Mouse (Mus musculus) intestine, postnatal 0 days (tissue): Measurements from ENCODE around the gene Mtor. TPM values are rescaled to one million over a fixed set of nuclear protein-coding genes. Genes with fewer than 3 reads are reported as not detected.

Experiments used
- ATAC-seq: fragments of 200-750 bp; cut with Nextera tagmentation; 2 replicates; pipeline ENCODE4 v1.8.0; 2017; ENCODE audit warnings: mild to moderate bottlenecking, moderate TSS enrichment, moderate library complexity
- H3K27ac ChIP-seq: fragments of 300-500 bp; sonication (generic); 2 replicates; pipeline ENCODE4 v1.5.1; 2014; ENCODE audit warnings: mild to moderate bottlenecking, low read depth, low read length, moderate library complexity
- H3K27me3 ChIP-seq: fragments of 300-500 bp; sonication (generic); replicated peaks from 2 replicates; pipeline ENCODE4 v1.6.1; 2014; ENCODE audit warnings: low read length, mixed read lengths; ENCODE audit not compliant: control insufficient read depth, insufficient read depth
- H3K36me3 ChIP-seq: fragments of 300-500 bp; sonication (generic); 2 replicates; pipeline ENCODE4 v1.6.1; 2014; ENCODE audit warnings: mild to moderate bottlenecking, moderate library complexity; ENCODE audit not compliant: control insufficient read depth, insufficient read depth
- H3K4me1 ChIP-seq: fragments of 300-500 bp; sonication (generic); replicated peaks from 2 replicates; pipeline ENCODE4 v1.6.1; 2014; ENCODE audit warnings: antibody characterized with exemption, low read length, mixed read lengths; ENCODE audit not compliant: control insufficient read depth, insufficient read depth
- H3K4me2 ChIP-seq: fragments of 300-500 bp; sonication (generic); replicated peaks from 2 replicates; pipeline ENCODE4 v1.6.1; 2014; ENCODE audit warnings: low read depth, mild to moderate bottlenecking, moderate library complexity
- H3K4me3 ChIP-seq: fragments of 300-500 bp; sonication (generic); 2 replicates; pipeline ENCODE4 v1.5.1; 2014; ENCODE audit warnings: low read depth, low read length
- H3K9ac ChIP-seq: fragments of 300-500 bp; sonication (generic); 2 replicates; pipeline ENCODE4 v1.6.1; 2014; ENCODE audit warnings: mild to moderate bottlenecking, low read depth, low read length
- H3K9me3 ChIP-seq: fragments of 300-500 bp; sonication (generic); 2 replicates; pipeline ENCODE4 v1.6.1; 2016; ENCODE audit warnings: mixed run types; ENCODE audit not compliant: control insufficient read depth
- CTCF ChIP-seq: sonication (generic); IDR thresholded peaks from 2 replicates; pipeline ENCODE4 v1.5.1; 2016; ENCODE audit warnings: low read depth, mild to moderate bottlenecking, control low read depth, antibody characterized with exemption, moderate library complexity
- WGBS: fragments of 180-500 bp; shearing (Covaris S2); extraction: QIAGEN DNeasy Blood & Tissue Kit; methylation state at CpG from one replicate; pipeline ENCODE4 v1.1.7; 2014; 5-methylcytosine and 5-hydroxymethylcytosine counted together
- polyA plus RNA-seq: library from polyadenylated mRNA; unstranded; fragments of >200 nt; fragmentation: Nextera tagmentation; extraction: Ambion mirVana; gene quantifications from 2 replicates; pipeline ENCODE4 v1.2.1, GENCODE M21; 2015

Mtor gene
- polyA plus RNA-seq, 1 experiment from 2014 or later: 14.3 TPM

GRCm38 (mm10) chr4:148530778-148531177 is 82.4 kb downstream of the Mtor start:
- 86% methylated on average over 6 of the region's 6 CpGs for WGBS
- ATAC-seq: no peak
- Histone ChIP-seq H3K9me3 (no peaks in the 10 kb centered on the region), H3K4me2 (no peak overlapping the region), H3K27ac (no peak overlapping the region), H3K4me1 (no peaks in the 10 kb centered on the region), H3K4me3 (no peak overlapping the region), H3K36me3 (peaks cover 77% of the 10 kb centered on the region), H3K27me3 (no peaks in the 10 kb centered on the region), H3K9ac (no peak overlapping the region)
- no peak for TF ChIP-seq CTCF

GRCm38 (mm10) chr4:148531341-148531740 is 82.9 kb downstream of the Mtor start:
- Histone ChIP-seq H3K36me3 (peaks cover 77% of the 10 kb centered on the region), H3K9ac (no peak overlapping the region)

GRCm38 (mm10) chr4:148532516-148532915 is 84.1 kb downstream of the Mtor start:
- TF ChIP-seq CTCF: no peak
- WGBS: 92% methylated on average over 3 of the region's 3 CpGs
- Histone ChIP-seq H3K27me3 (no peaks in the 10 kb centered on the region), H3K9ac (no peak overlapping the region), H3K27ac (no peak overlapping the region), H3K9me3 (no peaks in the 10 kb centered on the region), H3K4me1 (no peaks in the 10 kb centered on the region), H3K4me2 (no peak overlapping the region), H3K36me3 (peaks cover 80% of the 10 kb centered on the region), H3K4me3 (no peak overlapping the region)
- ATAC-seq: no peak

More at GRCm38 (mm10) chr4:148531341-148531740, 82.9 kb downstream of the Mtor start:
- H3K4me3 ChIP-seq: no peak overlapping the region
- WGBS: 79% methylated on average over 4 of the region's 4 CpGs
- no peak for TF ChIP-seq CTCF
- no peaks in the 10 kb centered on the region for H3K27me3 ChIP-seq
- no peak overlapping the region for H3K4me2 ChIP-seq
- H3K4me1 ChIP-seq: no peaks in the 10 kb centered on the region
- H3K9me3 ChIP-seq: no peaks in the 10 kb centered on the region
- H3K27ac ChIP-seq: no peak overlapping the region
- ATAC-seq: no peak

GRCm38 (mm10) chr4:148533613-148534328 is 85.4 kb downstream of the Mtor start:
- peaks cover 88% of the 10 kb centered on the region for H3K36me3 ChIP-seq

DNA sequence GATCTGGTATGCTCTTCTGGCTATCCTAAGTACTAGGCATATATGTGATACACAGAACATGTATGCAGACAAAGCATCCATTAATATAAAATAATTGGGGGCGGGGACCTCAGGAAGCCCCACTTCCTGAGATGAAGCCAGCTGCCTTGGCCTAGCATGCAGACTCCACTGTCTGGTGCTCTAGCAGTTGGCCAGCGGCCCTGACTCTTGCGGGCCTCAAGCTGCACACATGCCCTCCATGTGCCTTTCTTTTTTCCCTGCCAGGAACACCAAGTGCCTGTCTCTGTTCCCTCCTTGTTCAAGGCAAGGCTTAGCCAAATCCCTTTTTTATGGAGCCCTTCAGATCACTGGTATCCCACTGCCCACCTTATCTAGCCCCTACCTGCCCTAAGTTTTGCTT is 87.5 kb downstream of the Mtor start:
- ATAC-seq: no peak

More at GRCm38 (mm10) chr4:148533613-148534328, 85.4 kb downstream of the Mtor start:
- no peaks in the 10 kb centered on the region for H3K4me1 ChIP-seq
- TF ChIP-seq CTCF: no peak
- no peak; the same call in 1 of the 2 replicates for ATAC-seq
- no peak overlapping the region for H3K4me3 ChIP-seq
- H3K27me3 ChIP-seq: no peaks in the 10 kb centered on the region
- no peak overlapping the region for H3K27ac ChIP-seq
- no peak overlapping the region for H3K4me2 ChIP-seq
- no peak overlapping the region for H3K9ac ChIP-seq
- H3K9me3 ChIP-seq: no peaks in the 10 kb centered on the region
- WGBS: 87% methylated on average over 12 of the region's 12 CpGs

GRCm38 (mm10) chr4:148549106-148549505 is 100.7 kb downstream of the Mtor start:
- no peak for ATAC-seq
- 92% methylated on average over 4 of the region's 4 CpGs for WGBS
- H3K36me3 ChIP-seq: peaks cover 87% of the 10 kb centered on the region

More for the DNA sequence above, 87.5 kb downstream of the Mtor start:
- Histone ChIP-seq H3K9ac (no peak overlapping the region), H3K27me3 (no peaks in the 10 kb centered on the region), H3K4me3 (no peak overlapping the region), H3K9me3 (no peaks in the 10 kb centered on the region), H3K36me3 (peaks cover 92% of the 10 kb centered on the region), H3K4me2 (no peak overlapping the region), H3K4me1 (no peaks in the 10 kb centered on the region), H3K27ac (no peak overlapping the region)
- WGBS: 81% methylated on average over 3 of the region's 3 CpGs
- TF ChIP-seq CTCF: no peak

More at GRCm38 (mm10) chr4:148549106-148549505, 100.7 kb downstream of the Mtor start:
- Histone ChIP-seq H3K27ac (no peak overlapping the region), H3K4me3 (no peak overlapping the region), H3K9ac (no peak overlapping the region), H3K27me3 (no peaks in the 10 kb centered on the region), H3K4me1 (no peaks in the 10 kb centered on the region), H3K4me2 (no peak overlapping the region), H3K9me3 (no peaks in the 10 kb centered on the region)
- TF ChIP-seq CTCF: no peak
